Mouse (Mus musculus) hindbrain, embryonic 11.5 days (tissue): ENCODE results near the gene Coq8b. TPM values are rescaled to one million over a fixed set of nuclear protein-coding genes. Genes with fewer than 3 reads are reported as not detected.

Experiments used
- ATAC-seq: fragments of 200-750 bp; cut with Nextera tagmentation; 2 replicates; pipeline ENCODE4 v1.8.0; 2017; ENCODE audit warnings: mild to moderate bottlenecking, moderate TSS enrichment, moderate library complexity; ENCODE audit not compliant: low FRiP score
- DNase-seq: peaks from one replicate; pipeline ENCODE4 v3.0.0-alpha.2; 2015; ENCODE audit warnings: low spot score
- H3K27ac ChIP-seq: fragments of 300-500 bp; sonication (generic); 2 replicates; pipeline ENCODE4 v1.5.1; 2014; ENCODE audit warnings: mild to moderate bottlenecking, low read depth, low read length
- H3K27me3 ChIP-seq: fragments of 300-500 bp; sonication (generic); 2 replicates; pipeline ENCODE4 v1.6.1; 2014; ENCODE audit warnings: mild to moderate bottlenecking, low read length, moderate library complexity, mixed read lengths; ENCODE audit not compliant: control insufficient read depth, insufficient read depth
- H3K36me3 ChIP-seq: fragments of 300-500 bp; sonication (generic); 2 replicates; pipeline ENCODE4 v1.6.1; 2014; ENCODE audit warnings: mild to moderate bottlenecking, low read length, moderate library complexity, mixed read lengths; ENCODE audit not compliant: control insufficient read depth, insufficient read depth
- H3K4me1 ChIP-seq: fragments of 300-500 bp; sonication (generic); replicated peaks from 2 replicates; pipeline ENCODE4 v1.6.1; 2014; ENCODE audit warnings: low read length, mixed read lengths; ENCODE audit not compliant: control insufficient read depth, insufficient read depth
- H3K4me2 ChIP-seq: fragments of 300-500 bp; sonication (generic); replicated peaks from 2 replicates; pipeline ENCODE4 v1.6.1; 2014; ENCODE audit warnings: mild to moderate bottlenecking, low read depth, low read length
- H3K4me3 ChIP-seq: fragments of 300-500 bp; sonication (generic); 2 replicates; pipeline ENCODE4 v1.5.1; 2014; ENCODE audit warnings: low read depth, low read length
- H3K9ac ChIP-seq: fragments of 300-500 bp; sonication (generic); 2 replicates; pipeline ENCODE4 v1.6.1; 2014; ENCODE audit warnings: low read depth, low read length
- H3K9me3 ChIP-seq: fragments of 300-500 bp; sonication (generic); 2 replicates; pipeline ENCODE4 v1.6.1; 2016; ENCODE audit warnings: low read length; ENCODE audit not compliant: control insufficient read depth
- WGBS: fragments of 180-500 bp; shearing (Covaris S2); extraction: QIAGEN DNeasy Blood & Tissue Kit; methylation state at CpG from one replicate; pipeline ENCODE4 v1.1.7; 2014; 5-methylcytosine and 5-hydroxymethylcytosine counted together
- polyA plus RNA-seq: library from polyadenylated mRNA; unstranded; fragments of >200 nt; fragmentation: Nextera tagmentation; extraction: Ambion mirVana; gene quantifications from 2 replicates; pipeline ENCODE4 v1.2.1, GENCODE M21; 2014

Coq8b gene
- polyA plus RNA-seq, 1 experiment from 2014 or later = 18.4 TPM

DNA sequence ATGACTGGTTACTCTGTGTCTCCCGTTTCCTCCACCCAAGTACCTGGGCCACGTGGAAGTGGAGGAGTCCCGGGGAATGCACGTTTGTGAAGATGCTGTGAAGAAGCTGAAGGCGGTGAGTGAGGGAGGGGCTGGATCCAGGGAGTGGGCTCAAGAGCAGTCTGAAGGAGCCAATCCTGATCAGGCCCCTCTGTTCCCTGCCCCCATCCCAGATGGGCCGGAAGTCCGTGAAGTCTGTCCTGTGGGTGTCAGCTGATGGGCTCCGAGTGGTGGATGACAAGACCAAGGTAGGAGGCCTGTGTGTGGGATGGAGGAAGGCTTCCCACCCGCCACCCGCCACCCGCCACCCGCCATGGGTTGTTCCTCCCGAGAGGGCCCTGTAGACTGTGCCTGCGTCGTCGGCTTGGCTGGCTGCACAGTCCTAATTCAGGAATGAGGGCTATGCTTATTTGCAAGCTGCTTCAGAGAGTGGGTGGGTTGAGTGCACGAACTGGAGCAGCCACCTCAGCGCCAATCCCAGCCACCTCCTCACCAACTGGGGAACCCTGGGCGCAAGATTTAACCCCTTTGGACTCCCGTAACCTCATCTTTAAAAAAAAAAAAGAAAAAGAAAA lies 33.8 kb downstream of the Coq8b start:
- Histone ChIP-seq H3K4me2 (no peak overlapping the region), H3K9me3 (no peaks in the 10 kb centered on the region), H3K9ac (no peak overlapping the region), H3K4me1 (no peaks in the 10 kb centered on the region), H3K36me3 (peaks cover 21% of the 10 kb centered on the region; the same call in 1 of the 2 replicates), H3K27me3 (no peaks in the 10 kb centered on the region), H3K27ac (no peak overlapping the region), H3K4me3 (no peak overlapping the region)
- 75% methylated on average over 20 of the region's 20 CpGs for WGBS
- no peak for DNase-seq
- ATAC-seq = no peak

- DNase-seq (no peak), ATAC-seq (no peak)
- Histone ChIP-seq H3K27me3 (no peaks in the 10 kb centered on the region), H3K9ac (no peak overlapping the region), H3K36me3 (peaks cover 33% of the 10 kb centered on the region), H3K27ac (no peak overlapping the region), H3K9me3 (no peaks in the 10 kb centered on the region), H3K4me1 (no peaks in the 10 kb centered on the region), H3K4me2 (no peak overlapping the region), H3K4me3 (no peak overlapping the region)
- WGBS = 88% methylated on average over 8 of the region's 8 CpGs
Measured at GRCm38 (mm10) chr7:27271423-27271822, 38.6 kb downstream of the Coq8b start.

DNA sequence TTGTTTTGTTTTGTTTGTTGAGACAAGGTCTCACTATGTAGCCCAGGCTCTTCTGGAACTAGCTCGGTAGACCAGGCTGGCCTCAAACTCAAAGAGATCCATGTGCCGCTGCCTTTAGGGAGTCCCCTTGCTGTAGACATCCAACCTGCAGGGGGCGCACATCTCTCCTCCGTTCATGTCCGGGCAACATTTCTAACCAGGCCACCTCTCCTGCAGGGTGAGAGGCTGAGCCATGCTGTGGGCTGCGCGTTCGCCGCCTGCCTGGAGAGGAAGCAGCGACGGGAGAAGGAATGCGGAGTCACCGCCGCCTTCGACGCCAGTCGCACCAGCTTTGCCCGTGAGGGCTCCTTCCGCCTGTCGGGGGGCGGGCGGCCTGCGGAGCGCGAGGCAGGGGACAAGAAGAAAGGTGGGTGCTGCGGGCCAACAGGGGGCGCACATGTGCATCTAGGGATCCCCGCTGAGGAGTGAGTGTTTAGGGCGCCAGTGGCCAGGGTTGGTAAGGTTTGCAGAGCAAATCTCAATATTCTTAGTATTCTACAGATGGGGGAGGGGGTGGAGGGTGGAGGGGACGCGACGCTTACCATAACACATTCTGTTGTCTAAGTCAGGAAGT lies 41.0 kb downstream of the Coq8b start:
- H3K4me3 ChIP-seq = no peak overlapping the region
- ATAC-seq = no peak
- H3K4me1 ChIP-seq = no peaks in the 10 kb centered on the region

DNA sequence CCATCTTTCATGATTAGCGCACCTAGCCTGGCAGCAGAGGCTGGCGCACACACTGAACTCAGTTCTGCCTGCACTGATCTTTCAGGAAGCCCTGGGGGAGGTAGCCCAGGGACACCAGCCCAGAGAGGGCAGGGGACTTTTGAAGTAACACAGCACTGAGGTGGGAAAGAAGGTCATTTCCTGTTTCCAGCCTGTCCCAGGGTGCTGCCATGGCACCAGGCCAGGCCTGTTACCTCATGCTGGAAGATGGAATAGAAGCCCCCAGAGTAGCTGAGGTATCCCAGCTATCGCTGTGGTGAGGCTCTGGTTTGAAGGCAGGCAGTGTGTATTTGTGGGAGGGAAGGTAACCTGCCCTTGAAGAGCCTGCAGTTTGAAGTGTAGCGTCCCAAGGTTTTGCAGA lies 42.1 kb downstream of the Coq8b start:
- H3K9ac ChIP-seq = no peak overlapping the region
- H3K4me2 ChIP-seq = no peak overlapping the region
- no peak overlapping the region for H3K27ac ChIP-seq
- H3K4me3 ChIP-seq = no peak overlapping the region
- no peaks in the 10 kb centered on the region for H3K4me1 ChIP-seq
- no peak for ATAC-seq
- H3K9me3 ChIP-seq = no peaks in the 10 kb centered on the region
- H3K36me3 ChIP-seq = peaks cover 37% of the 10 kb centered on the region
- no peak for DNase-seq
- no peaks in the 10 kb centered on the region for H3K27me3 ChIP-seq
- 92% methylated on average over 4 of the region's 4 CpGs for WGBS

More for the DNA sequence above, 41.0 kb downstream of the Coq8b start:
- peak; percentile 55 for DNase-seq
- no peak overlapping the region for H3K4me2 ChIP-seq
- no peaks in the 10 kb centered on the region for H3K9me3 ChIP-seq
- H3K36me3 ChIP-seq = peaks cover 39% of the 10 kb centered on the region
- whole genome bisulfite sequencing = 44% methylated on average over 32 of the region's 32 CpGs
- H3K9ac ChIP-seq = no peak overlapping the region
- no peak overlapping the region for H3K27ac ChIP-seq
- no peaks in the 10 kb centered on the region for H3K27me3 ChIP-seq

- Histone ChIP-seq H3K9me3 (no peaks in the 10 kb centered on the region), H3K4me2 (no peak overlapping the region), H3K4me3 (no peak overlapping the region), H3K36me3 (peaks cover 32% of the 10 kb centered on the region), H3K4me1 (no peaks in the 10 kb centered on the region), H3K9ac (no peak overlapping the region), H3K27me3 (no peaks in the 10 kb centered on the region), H3K27ac (no peak overlapping the region)
- ATAC-seq (no peak), DNase-seq (no peak)
- WGBS = 69% methylated on average over 7 of the region's 7 CpGs
Measured at GRCm38 (mm10) chr7:27276021-27276420, 43.2 kb downstream of the Coq8b start.

DNA sequence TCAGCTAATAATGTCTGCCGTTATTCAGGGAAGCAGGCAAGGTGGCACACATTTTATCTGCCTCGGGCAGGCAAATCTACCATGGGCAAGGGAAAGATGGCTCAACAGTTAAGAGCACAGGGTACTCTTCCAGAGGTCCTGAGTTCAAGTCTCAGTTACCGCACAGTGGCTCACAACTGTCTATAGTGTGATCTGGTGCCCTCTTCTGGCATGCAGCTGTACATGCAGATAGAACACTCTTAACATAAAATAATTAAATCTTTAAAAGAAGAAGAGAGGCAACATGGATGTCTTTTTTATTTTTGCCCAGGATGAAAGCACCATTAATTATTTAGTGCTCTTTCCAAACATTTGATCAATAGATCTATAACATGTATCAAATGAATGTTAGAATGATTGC lies 44.4 kb downstream of the Coq8b start:
- 87% methylated on average over 3 of the region's 3 CpGs for WGBS
- H3K9me3 ChIP-seq = no peaks in the 10 kb centered on the region
- no peak for DNase-seq
- no peak overlapping the region for H3K9ac ChIP-seq
- ATAC-seq = no peak
- no peaks in the 10 kb centered on the region for H3K27me3 ChIP-seq
- H3K4me3 ChIP-seq = no peak overlapping the region
- no peaks in the 10 kb centered on the region for H3K4me1 ChIP-seq
- no peak overlapping the region for H3K4me2 ChIP-seq
- H3K36me3 ChIP-seq = peaks cover 25% of the 10 kb centered on the region
- H3K27ac ChIP-seq = no peak overlapping the region

GRCm38 (mm10) chr7:27281717-27282116 lies 48.9 kb downstream of the Coq8b start:
- peaks cover 14% of the 10 kb centered on the region for H3K36me3 ChIP-seq
- no peak overlapping the region for H3K9ac ChIP-seq
- no peak overlapping the region for H3K27ac ChIP-seq
- no peak for ATAC-seq
- H3K27me3 ChIP-seq = no peaks in the 10 kb centered on the region
- no peaks in the 10 kb centered on the region for H3K9me3 ChIP-seq
- H3K4me3 ChIP-seq = no peak overlapping the region
- H3K4me2 ChIP-seq = no peak overlapping the region
- H3K4me1 ChIP-seq = no peaks in the 10 kb centered on the region; the same call in 1 of the 2 replicates
- no peak for DNase-seq
- 73% methylated on average over 13 of the region's 13 CpGs for WGBS

DNA sequence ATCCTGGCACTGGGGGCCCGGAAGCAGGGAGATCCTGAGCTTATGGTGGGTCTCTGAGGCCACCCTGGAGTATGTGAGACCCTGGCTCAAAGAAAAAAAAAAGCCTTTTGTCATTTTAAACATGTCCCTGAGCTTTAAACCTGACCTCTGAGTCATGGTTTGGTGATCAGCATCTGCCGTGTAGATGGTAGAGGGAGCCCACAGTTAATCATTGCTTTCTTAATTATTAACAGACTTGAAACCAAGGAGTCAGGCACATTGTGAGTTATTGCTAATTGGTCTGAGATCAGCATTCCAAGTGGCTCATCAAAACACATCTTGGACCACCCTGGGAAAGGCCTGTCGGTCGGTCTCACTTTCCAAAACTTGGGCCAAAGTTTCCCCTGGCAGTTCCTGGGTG lies 49.4 kb downstream of the Coq8b start:
- Histone ChIP-seq H3K9ac (no peak overlapping the region), H3K27me3 (no peaks in the 10 kb centered on the region), H3K36me3 (peaks cover 12% of the 10 kb centered on the region), H3K4me1 (no peaks in the 10 kb centered on the region; the same call in 1 of the 2 replicates), H3K9me3 (no peaks in the 10 kb centered on the region), H3K4me2 (no peak overlapping the region), H3K4me3 (no peak overlapping the region), H3K27ac (no peak overlapping the region)
- ATAC-seq (no peak), DNase-seq (no peak)
- 65% methylated on average over 4 of the region's 4 CpGs for WGBS
